Mouse (Mus musculus) spleen, adult 2 months (tissue): ENCODE data around the gene Calm3.

Source experiments
- CTCF ChIP-seq: fragments of 200-500 bp; IDR thresholded peaks from 2 replicates; pipeline ENCODE4 v1.5.1; 2011; ENCODE audit warnings: mild to moderate bottlenecking, inconsistent platforms; ENCODE audit not compliant: insufficient read depth, insufficient read length, insufficient replicate concordance; ENCODE audit errors: extremely low read depth
- POLR2A ChIP-seq: fragments of 200-500 bp; IDR thresholded peaks from 2 replicates; pipeline ENCODE4 v1.6.1; 2011; ENCODE audit warnings: low read depth, low read length, inconsistent platforms

- TF ChIP-seq POLR2A (no peak), CTCF (no peak)
Measured at GRCm38 (mm10) chr7:16874756-16875309, 49.1 kb downstream of the Calm3 start.
